Mouse (Mus musculus): Measurements from ENCODE around the gene Fam198a. TPM values are rescaled to one million over a fixed set of nuclear protein-coding genes. Genes with fewer than 3 reads are reported as not detected.
A peak's percentile ranks its signal among the peaks of the same experiment; 100 is the strongest.

Fam198a gene
- polyA plus RNA-seq, 1 experiment from 2014 or later, result 4.7 TPM

DNA sequence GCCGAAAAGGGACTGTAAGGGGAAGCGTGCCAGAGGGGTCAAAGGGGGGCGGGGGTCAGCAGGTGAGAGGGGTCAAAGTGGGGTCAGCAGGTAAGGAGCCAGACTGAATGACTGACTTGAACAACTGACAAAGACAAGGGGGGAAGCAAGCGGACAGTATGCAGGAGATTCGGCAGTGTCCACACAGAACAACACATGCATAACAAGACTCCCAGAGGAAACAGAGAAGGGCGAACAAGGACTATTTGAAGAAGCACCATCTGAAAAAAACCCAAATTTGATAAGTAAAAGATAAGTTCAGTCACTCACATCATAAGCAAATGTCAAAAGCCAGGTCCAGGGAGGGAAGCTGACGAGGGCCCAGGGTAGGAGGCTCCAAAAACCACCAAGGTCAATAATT is 23.1 kb upstream of the Fam198a start:
- no peak for ATAC-seq (ENCODE audit: insufficient number of reproducible peaks, low FRiP score, low TSS enrichment, low read depth)
- no peak overlapping the region for H3K4me2 ChIP-seq (replicated peaks)
- no peaks in the 10 kb centered on the region for H3K36me3 ChIP-seq
- H3K4me1 ChIP-seq, result no peaks in the 10 kb centered on the region
- no peaks in the 10 kb centered on the region for H3K9me3 ChIP-seq (replicated peaks)
- 65% methylated on average over 7 of the region's 7 CpGs for WGBS
- no peak overlapping the region for H3K4me3 ChIP-seq (replicated peaks)
- H3K27ac ChIP-seq (replicated peaks), result no peak overlapping the region
- no peaks in the 10 kb centered on the region for H3K27me3 ChIP-seq
- H3K9ac ChIP-seq, result no peak overlapping the region

- no peaks in the 10 kb centered on the region for H3K27me3 ChIP-seq
- no peak overlapping the region for H3K9ac ChIP-seq
- H3K36me3 ChIP-seq, result no peaks in the 10 kb centered on the region
- no peak overlapping the region for H3K4me2 ChIP-seq (replicated peaks)
- ATAC-seq (ENCODE audit: insufficient number of reproducible peaks, low FRiP score, low TSS enrichment, low read depth), result no peak
- no peak overlapping the region for H3K27ac ChIP-seq (replicated peaks)
- no peaks in the 10 kb centered on the region for H3K4me1 ChIP-seq
- no peak overlapping the region for H3K4me3 ChIP-seq (replicated peaks)
- no peaks in the 10 kb centered on the region for H3K9me3 ChIP-seq (replicated peaks)
- WGBS, result 19% methylated on average over 2 of the region's 2 CpGs
Measured at GRCm38 (mm10) chr9:121928498-121928897, 22.3 kb upstream of the Fam198a start.

DNA sequence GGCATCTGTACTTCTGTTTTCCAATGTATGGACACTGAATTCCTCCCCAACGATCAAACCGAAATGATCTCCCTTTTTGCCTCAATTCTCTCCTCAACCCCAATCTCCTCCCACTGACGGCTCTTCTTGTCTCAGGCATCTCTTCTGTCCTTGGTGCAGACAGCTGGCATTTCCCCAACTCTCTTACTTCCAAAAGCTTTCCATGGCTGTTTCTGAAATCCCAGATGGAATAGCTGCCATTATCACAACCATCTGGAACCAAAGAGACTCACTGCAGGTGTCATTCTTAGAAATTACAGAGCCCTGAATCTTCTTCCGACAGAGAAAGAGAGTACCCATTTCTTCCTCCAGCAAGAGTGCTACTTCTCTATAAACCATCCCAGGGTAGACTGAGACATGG is 15.9 kb upstream of the Fam198a start:
- no peaks in the 10 kb centered on the region for H3K36me3 ChIP-seq
- no peaks in the 10 kb centered on the region for H3K9me3 ChIP-seq (replicated peaks)
- 84% methylated on average over 4 of the region's 4 CpGs for WGBS
- no peak overlapping the region for H3K9ac ChIP-seq
- no peak overlapping the region for H3K4me3 ChIP-seq (replicated peaks)
- no peak overlapping the region for H3K4me2 ChIP-seq (replicated peaks)
- no peaks in the 10 kb centered on the region for H3K27me3 ChIP-seq
- no peak for ATAC-seq (ENCODE audit: insufficient number of reproducible peaks, low FRiP score, low TSS enrichment, low read depth)
- no peak overlapping the region for H3K27ac ChIP-seq (replicated peaks)
- no peaks in the 10 kb centered on the region for H3K4me1 ChIP-seq

DNA sequence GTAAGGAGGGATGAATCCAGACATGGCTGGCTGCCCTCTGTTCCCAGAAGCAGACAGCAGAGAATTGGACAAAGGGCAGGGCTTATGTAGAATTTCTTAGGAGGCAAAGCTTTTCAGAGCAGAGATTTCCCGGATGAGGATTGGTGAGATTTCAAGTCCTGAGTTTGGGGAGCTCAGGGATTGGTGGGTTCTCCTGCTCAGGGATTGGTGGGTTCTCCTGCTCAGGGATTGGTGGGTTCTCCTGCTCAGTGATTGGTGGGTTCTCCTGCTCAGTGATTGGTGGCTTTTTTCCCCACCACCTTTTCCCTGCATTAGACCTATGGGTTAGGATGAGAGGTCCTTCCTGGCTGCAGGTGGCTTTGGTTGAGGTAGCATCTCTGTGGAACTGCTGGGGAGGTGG is 13.8 kb upstream of the Fam198a start:
- Histone ChIP-seq H3K9me3 (replicated peaks) (no peaks in the 10 kb centered on the region), H3K4me2 (replicated peaks) (no peak overlapping the region), H3K9ac (no peak overlapping the region), H3K4me3 (replicated peaks) (no peak overlapping the region), H3K4me1 (no peaks in the 10 kb centered on the region), H3K36me3 (no peaks in the 10 kb centered on the region), H3K27me3 (no peaks in the 10 kb centered on the region), H3K27ac (replicated peaks) (no peak overlapping the region)
- 81% methylated on average over 1 of the region's 1 CpGs for WGBS
- no peak for ATAC-seq (ENCODE audit: insufficient number of reproducible peaks, low FRiP score, low TSS enrichment, low read depth)

DNA sequence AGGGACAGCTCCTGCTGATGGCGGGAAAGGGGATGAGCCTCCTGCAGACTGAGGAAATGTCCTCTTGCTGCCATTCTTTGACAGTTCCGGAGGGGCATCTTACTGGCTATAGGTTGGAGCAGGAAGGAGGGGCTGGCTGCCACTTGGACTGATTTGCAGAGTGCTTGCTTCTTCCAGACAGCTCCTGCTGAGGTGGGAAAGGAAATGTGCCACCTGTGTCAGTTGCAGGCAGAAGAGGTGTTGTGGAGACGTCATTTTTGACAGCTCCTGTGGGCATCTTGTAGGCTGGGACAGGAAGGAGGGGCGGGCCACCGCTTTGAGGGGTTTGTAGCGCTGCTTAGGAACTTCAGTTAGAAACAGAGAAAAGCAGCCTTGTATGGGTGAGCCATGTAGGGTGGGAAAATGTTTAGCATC is 13.3 kb upstream of the Fam198a start:
- Histone ChIP-seq H3K27ac (replicated peaks) (no peak overlapping the region), H3K36me3 (no peaks in the 10 kb centered on the region), H3K4me2 (replicated peaks) (peak overlapping the region; percentile 47), H3K4me1 (no peaks in the 10 kb centered on the region), H3K4me3 (replicated peaks) (peak overlapping the region; percentile 44), H3K9ac (no peak overlapping the region), H3K9me3 (replicated peaks) (no peaks in the 10 kb centered on the region), H3K27me3 (no peaks in the 10 kb centered on the region)
- WGBS, result 53% methylated on average over 6 of the region's 6 CpGs
- no peak for ATAC-seq (ENCODE audit: insufficient number of reproducible peaks, low FRiP score, low TSS enrichment, low read depth)

GRCm38 (mm10) chr9:121937944-121938355 is 12.8 kb upstream of the Fam198a start:
- Histone ChIP-seq H3K27ac (replicated peaks) (no peak overlapping the region), H3K4me1 (no peaks in the 10 kb centered on the region), H3K9ac (0 out of 2 replicates have a peak overlapping the region, but pooled peaks have one; percentile 6), H3K4me3 (replicated peaks) (peak overlapping the region; percentile 44), H3K4me2 (replicated peaks) (peak overlapping the region; percentile 47), H3K9me3 (replicated peaks) (no peaks in the 10 kb centered on the region), H3K36me3 (no peaks in the 10 kb centered on the region), H3K27me3 (no peaks in the 10 kb centered on the region)
- no peak for ATAC-seq (ENCODE audit: insufficient number of reproducible peaks, low FRiP score, low TSS enrichment, low read depth)
- 54% methylated on average over 21 of the region's 21 CpGs for WGBS

DNA sequence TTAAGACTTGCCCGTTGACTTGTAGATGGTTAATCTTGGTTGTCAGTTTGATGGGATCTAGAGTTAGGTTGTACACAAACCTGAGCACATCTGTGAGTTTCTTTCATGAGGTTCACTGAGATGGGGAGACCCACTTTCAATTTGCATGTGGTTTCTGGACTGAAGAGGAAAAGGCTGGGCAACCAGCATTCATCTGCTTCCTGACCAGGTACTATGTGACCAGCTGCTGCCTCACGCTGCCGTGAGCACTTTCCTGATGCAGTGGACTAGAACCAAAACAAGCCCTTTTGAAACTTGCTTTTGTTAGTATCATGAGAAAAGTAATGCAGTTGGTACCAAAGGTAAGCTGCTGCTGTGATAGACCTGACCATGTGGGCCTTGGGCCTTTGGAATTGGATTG is 7.8 kb upstream of the Fam198a start:
- Histone ChIP-seq H3K36me3 (no peaks in the 10 kb centered on the region), H3K4me1 (no peaks in the 10 kb centered on the region), H3K27ac (replicated peaks) (no peak overlapping the region), H3K9ac (no peak overlapping the region), H3K27me3 (no peaks in the 10 kb centered on the region), H3K4me2 (replicated peaks) (no peak overlapping the region), H3K4me3 (replicated peaks) (no peak overlapping the region), H3K9me3 (replicated peaks) (no peaks in the 10 kb centered on the region)
- ATAC-seq (ENCODE audit: insufficient number of reproducible peaks, low FRiP score, low TSS enrichment, low read depth), result no peak
- 85% methylated on average over 3 of the region's 3 CpGs for WGBS

- ATAC-seq (ENCODE audit: insufficient number of reproducible peaks, low FRiP score, low TSS enrichment, low read depth), result no peak
- no peak overlapping the region for H3K4me2 ChIP-seq (replicated peaks)
- WGBS, result 75% methylated on average over 3 of the region's 3 CpGs
- no peaks in the 10 kb centered on the region for H3K4me1 ChIP-seq
- no peaks in the 10 kb centered on the region for H3K9me3 ChIP-seq (replicated peaks)
- no peaks in the 10 kb centered on the region for H3K36me3 ChIP-seq
- H3K27me3 ChIP-seq, result no peaks in the 10 kb centered on the region
- H3K4me3 ChIP-seq (replicated peaks), result no peak overlapping the region
- H3K27ac ChIP-seq (replicated peaks), result no peak overlapping the region
- no peak overlapping the region for H3K9ac ChIP-seq
Measured at GRCm38 (mm10) chr9:121943628-121944027, 7.2 kb upstream of the Fam198a start.

DNA sequence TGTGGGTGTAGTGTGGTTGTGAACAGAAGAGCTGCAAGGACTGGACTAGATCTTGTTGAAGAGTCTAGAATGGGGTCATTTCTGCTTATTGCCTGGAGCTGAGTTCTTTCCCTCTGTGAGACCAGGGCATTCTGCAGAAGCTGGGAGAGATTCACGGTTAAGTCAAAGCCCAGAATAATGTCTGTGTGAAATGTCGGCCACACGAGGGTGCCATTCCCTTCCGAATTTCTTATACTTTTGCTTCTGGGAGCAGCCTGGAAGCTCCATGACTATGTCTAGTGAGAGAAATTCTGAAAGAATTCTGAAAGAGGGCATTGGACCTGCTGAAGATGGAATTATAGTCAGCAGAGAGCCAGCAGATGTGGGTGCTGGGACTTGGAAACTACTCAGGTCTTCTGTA is 3.0 kb upstream of the Fam198a start:
- Histone ChIP-seq H3K27ac (replicated peaks) (no peak overlapping the region), H3K4me1 (peaks cover 23% of the 10 kb centered on the region), H3K9ac (no peak overlapping the region), H3K4me2 (replicated peaks) (no peak overlapping the region), H3K9me3 (replicated peaks) (no peaks in the 10 kb centered on the region), H3K36me3 (no peaks in the 10 kb centered on the region), H3K27me3 (no peaks in the 10 kb centered on the region), H3K4me3 (replicated peaks) (no peak overlapping the region)
- 2% methylated on average over 4 of the region's 4 CpGs for WGBS
- ATAC-seq (ENCODE audit: insufficient number of reproducible peaks, low FRiP score, low TSS enrichment, low read depth), result no peak; the same call in 1 of the 2 replicates

DNA sequence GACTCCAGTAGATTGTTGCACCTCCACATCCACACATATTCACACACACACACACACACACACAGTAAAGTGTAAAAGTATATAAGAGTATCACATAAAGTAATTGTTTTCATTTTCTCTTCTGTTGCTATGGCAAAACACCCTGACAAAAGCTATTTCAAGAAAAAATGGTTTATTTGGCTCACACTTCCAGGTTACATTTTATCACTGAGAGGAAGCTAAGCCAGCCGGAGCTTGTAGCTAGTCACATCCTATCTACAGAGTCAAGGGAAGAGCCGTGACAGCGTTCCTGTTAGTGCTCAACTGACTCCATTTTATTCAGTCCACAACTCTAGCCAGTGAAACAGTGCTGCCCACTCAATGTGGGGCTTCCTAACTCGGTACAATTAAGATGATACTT is 2.4 kb upstream of the Fam198a start:
- no peak overlapping the region for H3K4me2 ChIP-seq (replicated peaks)
- H3K36me3 ChIP-seq, result no peaks in the 10 kb centered on the region
- no peak overlapping the region for H3K9ac ChIP-seq
- no peak overlapping the region for H3K4me3 ChIP-seq (replicated peaks)
- H3K9me3 ChIP-seq (replicated peaks), result no peaks in the 10 kb centered on the region
- H3K27ac ChIP-seq (replicated peaks), result no peak overlapping the region
- H3K4me1 ChIP-seq, result peaks cover 26% of the 10 kb centered on the region
- no peaks in the 10 kb centered on the region for H3K27me3 ChIP-seq
- 73% methylated on average over 4 of the region's 4 CpGs for WGBS
- no peak for ATAC-seq (ENCODE audit: insufficient number of reproducible peaks, low FRiP score, low TSS enrichment, low read depth)

GRCm38 (mm10) chr9:121951114-121951423 is 281 bp downstream of the Fam198a start:
- ATAC-seq (ENCODE audit: insufficient number of reproducible peaks, low FRiP score, low TSS enrichment, low read depth), result peak; percentile 13; the same call in 1 of the 2 replicates
- Histone ChIP-seq H3K9ac (no peak overlapping the region), H3K27me3 (no peaks in the 10 kb centered on the region), H3K36me3 (no peaks in the 10 kb centered on the region), H3K27ac (replicated peaks) (peak overlapping the region; percentile 76), H3K4me2 (replicated peaks) (peak overlapping the region; percentile 47), H3K9me3 (replicated peaks) (no peaks in the 10 kb centered on the region), H3K4me1 (peaks cover 26% of the 10 kb centered on the region), H3K4me3 (replicated peaks) (peak overlapping the region; percentile 34)
- 38% methylated on average over 4 of the region's 4 CpGs for WGBS

DNA sequence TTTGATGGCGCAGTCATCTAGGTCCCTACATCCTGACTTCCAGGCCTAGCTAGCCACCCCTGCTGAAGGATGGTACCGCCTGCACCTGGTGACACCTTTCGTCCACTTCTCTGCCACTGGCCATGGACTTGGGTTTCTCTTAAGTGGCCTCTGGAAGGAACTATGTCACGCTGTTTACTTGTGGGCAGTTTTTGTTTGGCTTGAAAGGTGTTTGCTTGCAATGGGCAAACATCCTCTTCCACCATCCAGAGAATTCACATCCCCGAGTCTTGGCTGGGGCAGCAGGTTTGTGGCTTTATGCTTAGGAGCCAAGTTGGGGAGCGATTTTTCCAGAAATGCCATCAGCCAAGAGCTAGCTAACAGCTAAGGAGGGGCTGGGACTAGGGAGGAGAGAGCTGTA is 1.8 kb downstream of the Fam198a start:
- H3K4me2 ChIP-seq (replicated peaks), result no peak overlapping the region

More for the DNA sequence above, 1.8 kb downstream of the Fam198a start:
- H3K9me3 ChIP-seq (replicated peaks), result no peaks in the 10 kb centered on the region
- H3K4me3 ChIP-seq (replicated peaks), result no peak overlapping the region
- no peak overlapping the region for H3K9ac ChIP-seq
- H3K36me3 ChIP-seq, result no peaks in the 10 kb centered on the region
- H3K4me1 ChIP-seq, result peaks cover 26% of the 10 kb centered on the region
- WGBS, result 75% methylated on average over 6 of the region's 6 CpGs
- no peak for ATAC-seq (ENCODE audit: insufficient number of reproducible peaks, low FRiP score, low TSS enrichment, low read depth)
- H3K27me3 ChIP-seq, result no peaks in the 10 kb centered on the region
- H3K27ac ChIP-seq (replicated peaks), result no peak overlapping the region

Data from embryonic facial prominence, embryonic 15.5 days (tissue).